Mouse (Mus musculus): ENCODE measurements around the gene Ank2.
A peak's percentile ranks its signal among the peaks of the same experiment; 100 is the strongest.

Ank2 gene

GRCm38 (mm10) chr3:127498742-127499400 is at the start of gene Ank2:
Gene Ank2, minus strand, starts transcription at chr3:127499350.
- peak; percentile 72 for DNase-seq

- DNase-seq = no peak
These were observed 48.7 kb upstream of the Ank2 start for GRCm38 (mm10) chr3:127547882-127548281.

GRCm38 (mm10) chr3:127544610-127545121 is 45.5 kb upstream of the Ank2 start:
- DNase-seq = no peak

GRCm38 (mm10) chr3:127543976-127544375 is 44.8 kb upstream of the Ank2 start:
- no peak for DNase-seq

- DNase-seq = no peak
These were observed 40.0 kb upstream of the Ank2 start for GRCm38 (mm10) chr3:127539193-127539592.

GRCm38 (mm10) chr3:127530293-127530692 is 31.1 kb upstream of the Ank2 start:
- DNase-seq = no peak

DNA sequence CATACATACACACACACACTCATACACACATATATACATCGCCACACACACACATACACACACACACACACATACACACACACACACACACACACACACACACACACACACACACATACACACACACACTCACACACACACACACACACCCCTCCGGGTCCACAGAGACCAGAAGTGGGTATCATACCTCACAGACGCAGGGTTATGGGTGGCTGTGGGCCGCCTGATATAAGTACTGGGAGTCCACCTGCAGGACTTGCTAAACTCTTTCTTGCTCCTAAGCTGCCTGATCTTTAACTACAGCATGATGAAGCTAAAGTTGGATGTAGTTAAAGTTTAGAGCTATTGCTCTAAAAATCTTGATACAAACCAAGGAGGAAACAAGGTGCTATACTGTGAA is 30.7 kb upstream of the Ank2 start:
- DNase-seq = no peak

DNA sequence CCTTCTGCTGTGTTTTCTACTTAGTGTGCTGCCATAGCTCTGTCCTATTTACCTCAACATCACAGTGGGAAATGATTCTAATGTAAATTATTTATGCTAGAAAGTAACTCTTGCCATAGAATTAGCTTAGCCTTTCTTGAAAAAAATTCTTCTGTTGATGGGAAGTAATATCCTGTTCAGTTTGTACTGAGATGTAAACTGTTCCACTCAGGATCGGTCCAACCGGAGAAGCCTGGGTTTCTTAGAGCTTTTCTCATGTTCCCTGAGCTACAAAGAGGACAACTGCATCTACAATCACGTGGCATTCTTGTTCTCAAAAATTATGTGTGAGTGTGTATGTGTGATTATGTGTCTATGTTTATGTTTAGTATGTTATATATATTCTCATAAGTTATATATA is 30.1 kb upstream of the Ank2 start:
- no peak for DNase-seq

DNA sequence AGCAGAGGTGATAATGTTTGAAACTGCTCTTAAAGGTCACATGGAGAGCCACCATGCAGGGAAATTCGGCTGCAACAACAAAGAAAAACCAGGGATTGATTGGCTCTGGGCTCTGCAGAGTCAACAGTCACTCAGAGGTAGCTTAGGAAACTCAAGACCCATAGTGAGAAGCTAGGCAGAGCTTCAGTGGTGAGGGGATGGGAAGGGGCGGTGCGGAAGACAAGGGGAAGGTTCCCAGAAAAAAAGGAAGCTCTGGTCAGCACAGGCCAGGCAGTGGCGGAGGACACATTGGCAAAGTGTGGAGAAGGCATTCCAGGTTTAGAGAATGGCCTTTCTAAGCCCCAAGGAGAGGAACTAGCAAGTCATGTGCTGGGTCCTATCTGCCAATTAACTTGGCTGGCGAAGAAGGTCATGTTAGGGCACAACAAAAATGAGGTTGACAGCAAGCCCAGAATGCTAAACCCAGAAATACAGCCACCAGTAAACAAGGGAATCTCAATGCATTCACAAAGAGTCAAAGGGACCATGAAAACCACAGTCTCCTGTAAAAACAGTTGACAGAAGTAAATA is 28.4 kb upstream of the Ank2 start:
- DNase-seq = no peak

- DNase-seq = no peak
These were observed 26.2 kb upstream of the Ank2 start for GRCm38 (mm10) chr3:127525188-127525819.

GRCm38 (mm10) chr3:127521156-127521555 is 22.0 kb upstream of the Ank2 start:
- DNase-seq = no peak

DNA sequence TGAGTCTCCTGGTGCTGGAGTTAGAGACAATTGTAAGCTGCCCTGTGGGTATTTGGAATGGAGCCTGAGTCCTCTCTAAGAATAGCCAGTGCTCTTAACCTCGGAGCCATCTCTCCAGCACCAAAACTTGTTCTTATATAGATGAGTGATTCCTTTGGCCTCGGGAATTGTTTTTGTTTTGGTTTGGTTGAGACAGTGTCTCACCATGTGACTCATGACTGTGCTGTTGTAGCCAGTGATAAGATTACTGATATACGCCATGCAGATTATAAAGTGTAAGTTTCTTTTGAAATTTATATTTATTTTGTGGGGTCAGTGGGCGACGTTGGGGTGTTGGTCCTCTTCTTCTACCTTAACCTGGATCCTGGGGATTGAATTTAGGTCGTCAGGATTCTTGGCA is 21.1 kb upstream of the Ank2 start:
- DNase-seq = no peak

- DNase-seq = no peak
These were observed 16.1 kb upstream of the Ank2 start for GRCm38 (mm10) chr3:127515251-127515650.

DNA sequence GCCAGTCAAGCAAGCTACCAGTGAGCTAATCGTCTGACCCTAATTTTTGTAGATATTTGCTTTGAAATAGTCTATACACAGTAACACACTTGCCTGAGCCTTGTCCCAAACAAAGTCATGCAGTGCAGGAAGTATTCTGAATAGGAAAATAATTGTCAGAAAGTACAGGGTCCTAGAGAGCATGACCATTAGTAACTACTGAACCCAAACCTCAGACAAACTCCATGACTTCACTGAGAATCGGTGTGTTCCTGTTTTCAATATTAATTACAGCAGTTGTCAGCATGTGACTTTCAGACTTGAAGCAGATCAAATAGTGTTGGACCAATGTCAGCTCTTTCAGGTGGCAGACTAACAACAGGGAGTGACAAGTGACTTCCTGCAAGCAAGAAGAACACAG is 14.5 kb upstream of the Ank2 start:
- DNase-seq = no peak

- no peak for DNase-seq
These were observed 13.7 kb upstream of the Ank2 start for GRCm38 (mm10) chr3:127512794-127513335.

- no peak for DNase-seq
These were observed 12.9 kb upstream of the Ank2 start for GRCm38 (mm10) chr3:127511786-127512746.

GRCm38 (mm10) chr3:127507878-127508783 is 9.0 kb upstream of the Ank2 start:
- no peak for DNase-seq

DNA sequence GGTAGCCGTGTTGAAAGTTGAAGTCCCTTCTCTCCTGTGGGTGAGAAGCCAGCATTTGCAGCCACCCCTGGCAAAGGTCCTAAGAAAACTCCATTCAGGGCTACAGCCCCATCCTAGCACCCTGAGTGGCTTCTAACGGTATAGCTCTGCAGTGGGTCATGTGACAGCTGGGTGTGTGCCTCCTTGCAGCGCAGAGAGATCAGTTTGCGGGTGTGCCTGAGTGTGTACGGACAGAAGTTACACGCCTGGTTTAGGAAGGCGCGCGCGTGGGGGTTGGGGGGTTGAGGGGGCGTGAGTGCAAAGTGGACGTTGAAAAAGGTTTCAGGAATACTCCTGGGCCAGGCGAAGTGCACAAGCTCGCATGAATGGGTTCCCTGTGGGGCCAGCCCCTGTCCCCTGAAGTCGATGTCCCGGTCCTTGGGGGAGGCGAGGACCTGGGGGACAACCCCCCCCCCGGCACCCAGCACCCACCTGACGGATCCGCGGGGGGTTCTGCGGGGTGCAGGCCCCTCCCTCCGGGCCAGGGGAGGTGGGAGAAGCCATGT is 881 bp downstream of the Ank2 start:
- peak; percentile 40 for DNase-seq

GRCm38 (mm10) chr3:127492663-127493062 is 6.5 kb downstream of the Ank2 start:
- DNase-seq = no peak

DNA sequence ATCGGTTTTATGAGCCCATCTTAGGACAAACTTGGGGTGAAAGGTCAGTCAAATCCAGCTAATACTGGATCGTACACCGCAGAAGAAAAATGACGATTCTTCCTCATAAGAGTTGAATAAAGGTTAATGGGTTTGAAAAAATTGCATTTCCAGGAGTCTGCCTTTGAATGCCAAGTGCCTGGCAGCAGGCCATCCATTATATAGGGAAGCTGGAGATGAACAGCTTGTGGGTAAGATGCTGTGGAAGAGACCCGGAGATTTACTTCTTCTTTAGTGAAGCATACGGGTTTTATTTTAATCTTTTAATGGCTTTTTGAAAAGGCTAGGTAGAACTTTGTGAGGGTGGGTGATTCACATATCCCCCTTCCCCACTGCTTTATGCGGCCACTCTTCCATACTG is 11.8 kb downstream of the Ank2 start:
- no peak for DNase-seq

GRCm38 (mm10) chr3:127485174-127485573 is 14.0 kb downstream of the Ank2 start:
- DNase-seq = peak; percentile 36
